Mouse (Mus musculus) B cell, adult 67 days (primary cell): Measurements from ENCODE around the gene Tomm7. TPM values are rescaled to one million over a fixed set of nuclear protein-coding genes. Genes with fewer than 3 reads are reported as not detected.

ENCODE experiments used
- total RNA-seq, 2 experiments: library from RNA; stranded (reverse); gene quantifications; 4 replicates each; pipeline ENCODE4 v1.2.4; 2023

Tomm7 gene
- 10 to 100 TPM; 36.5 to 41.1 TPM for total RNA-seq

DNA sequence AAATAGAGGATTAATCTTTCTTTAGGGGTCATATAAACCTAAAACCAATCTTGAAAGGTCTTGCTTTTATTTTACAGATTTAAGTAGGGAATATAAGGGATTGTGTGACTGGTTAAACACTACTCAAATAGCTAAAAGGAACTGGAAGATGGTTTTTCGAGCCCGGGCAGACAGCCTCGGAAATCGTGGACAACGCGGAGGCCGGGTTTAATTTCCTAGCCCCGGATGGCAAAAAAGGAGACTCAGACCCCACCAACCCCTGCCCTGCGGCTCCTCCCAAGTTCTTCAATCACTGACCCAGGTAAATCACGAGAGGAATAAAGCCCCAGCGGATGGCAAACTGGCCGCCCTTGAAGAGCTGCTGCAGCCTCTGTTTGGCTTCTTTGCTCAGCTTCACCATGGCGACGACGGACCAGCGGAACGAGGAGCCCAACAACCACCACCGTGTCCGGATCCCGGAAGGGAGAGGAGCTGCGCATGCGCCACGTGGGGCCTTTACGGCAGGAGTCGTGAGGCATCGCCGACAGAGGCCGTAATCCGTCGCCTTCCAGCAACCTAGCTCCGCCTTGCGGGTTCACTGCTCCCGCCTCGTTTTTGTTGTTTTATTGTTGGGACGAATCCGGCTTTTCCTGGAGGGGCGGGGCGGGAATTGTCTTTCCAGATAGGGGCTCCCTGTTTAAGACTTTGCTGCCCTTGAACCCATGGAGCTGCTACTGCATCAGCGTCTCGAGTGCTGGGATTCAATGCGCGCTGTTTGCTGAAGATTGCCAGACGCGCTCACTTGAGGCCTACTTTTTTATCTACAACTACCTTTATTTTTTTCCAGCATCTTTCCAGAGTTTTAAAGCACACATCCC is at the start of gene Tomm7:
Gene Tomm7 (minus strand): TSS at position 488 of the 857 bp plus-strand sequence.

Other genes starting within 250 kb of the Tomm7 start
- gene Srpk2, start 159.5 kb downstream of the Tomm7 start, total RNA-seq = 10 to 100 TPM; 59.7 to 72.8 TPM
- 10 to 100 TPM; 23.6 to 26.2 TPM for gene Pus7, start 60.5 kb downstream of the Tomm7 start, total RNA-seq
- gene Rint1, start 56.5 kb downstream of the Tomm7 start, total RNA-seq = 10 to 100 TPM; 28.9 to 31.8 TPM
- 10 to 100 TPM; 33.8 to 36.2 TPM for gene Fam126a, start 186.5 kb upstream of the Tomm7 start, total RNA-seq